Mouse (Mus musculus) c-Kit-positive CD71-positive TER-119-negative erythroid progenitor cells, embryonic 14.5 days (primary cell): ENCODE data around the gene Dclk2.

Source experiments
- DNase-seq: peaks from one replicate; pipeline ENCODE4 v3.0.0-alpha.2; 2013; ENCODE audit warnings: low read depth

The Dclk2 gene

GRCm38 (mm10) chr3:86797871-86798460 lies 122.7 kb downstream of the Dclk2 start:
- no peak for DNase-seq

GRCm38 (mm10) chr3:86796716-86797115 lies 123.9 kb downstream of the Dclk2 start:
- DNase-seq, result peak; percentile 37

- DNase-seq, result no peak
Observed at GRCm38 (mm10) chr3:86793720-86794191, 126.9 kb downstream of the Dclk2 start.

DNA sequence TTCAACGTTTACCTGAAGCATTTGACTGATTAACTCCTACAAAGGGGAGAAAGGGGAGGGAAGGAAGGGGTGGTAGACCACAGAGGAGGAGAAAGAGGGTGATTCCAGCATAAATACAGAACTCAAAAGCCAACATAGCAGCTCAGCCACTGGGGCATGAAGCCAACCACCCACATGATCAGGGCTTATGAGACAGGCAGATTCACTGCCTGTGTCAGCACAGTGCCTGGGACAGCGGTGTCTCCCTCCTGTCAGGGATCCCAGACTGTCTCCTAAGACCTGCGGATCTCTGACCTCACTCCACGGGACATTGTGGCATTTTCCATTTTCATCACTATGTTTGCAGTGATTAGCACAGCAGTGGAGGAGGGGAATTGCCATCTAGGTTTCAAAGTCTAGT lies 127.4 kb downstream of the Dclk2 start:
- no peak for DNase-seq

GRCm38 (mm10) chr3:86789752-86790151 lies 130.9 kb downstream of the Dclk2 start:
- DNase-seq, result no peak

GRCm38 (mm10) chr3:86788711-86789110 lies 131.9 kb downstream of the Dclk2 start:
- DNase-seq, result peak; percentile 60

- no peak for DNase-seq
Observed at GRCm38 (mm10) chr3:86787423-86788123, 133.1 kb downstream of the Dclk2 start.

GRCm38 (mm10) chr3:86786845-86787351 lies 133.8 kb downstream of the Dclk2 start:
- DNase-seq, result no peak

- no peak for DNase-seq
Observed at GRCm38 (mm10) chr3:86786280-86786679, 134.4 kb downstream of the Dclk2 start.

- DNase-seq, result no peak
Observed at GRCm38 (mm10) chr3:86784930-86785329, 135.7 kb downstream of the Dclk2 start.

GRCm38 (mm10) chr3:86784051-86784450 lies 136.6 kb downstream of the Dclk2 start:
- DNase-seq, result no peak

- no peak for DNase-seq
Observed at GRCm38 (mm10) chr3:86779704-86780103, 140.9 kb downstream of the Dclk2 start.

- DNase-seq, result no peak
Observed at GRCm38 (mm10) chr3:86775444-86775828, 145.2 kb downstream of the Dclk2 start.

- DNase-seq, result no peak
Observed at GRCm38 (mm10) chr3:86774566-86775443, 145.8 kb downstream of the Dclk2 start.

GRCm38 (mm10) chr3:86768969-86769368 lies 151.7 kb downstream of the Dclk2 start:
- no peak for DNase-seq

- no peak for DNase-seq
Observed at GRCm38 (mm10) chr3:86768553-86768952, 152.1 kb downstream of the Dclk2 start.

DNA sequence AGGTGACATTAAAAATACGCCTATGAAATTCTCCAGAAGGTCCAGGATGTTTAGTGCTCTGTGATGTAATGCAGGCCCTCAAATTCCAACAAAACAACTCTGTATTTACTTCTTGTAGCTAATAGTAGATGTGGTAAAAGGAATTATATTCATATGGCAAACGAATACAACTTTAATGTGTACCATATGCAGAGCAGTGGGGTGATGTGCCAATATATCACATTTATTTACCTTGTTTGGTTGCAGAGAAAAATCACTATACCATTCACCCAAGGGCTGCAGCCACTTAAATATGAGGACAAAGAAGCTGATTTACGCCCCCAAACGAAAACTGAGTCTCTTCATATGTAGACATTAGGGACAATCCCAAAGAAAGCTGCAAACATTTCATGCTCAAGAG lies 158.2 kb downstream of the Dclk2 start:
- no peak for DNase-seq

DNA sequence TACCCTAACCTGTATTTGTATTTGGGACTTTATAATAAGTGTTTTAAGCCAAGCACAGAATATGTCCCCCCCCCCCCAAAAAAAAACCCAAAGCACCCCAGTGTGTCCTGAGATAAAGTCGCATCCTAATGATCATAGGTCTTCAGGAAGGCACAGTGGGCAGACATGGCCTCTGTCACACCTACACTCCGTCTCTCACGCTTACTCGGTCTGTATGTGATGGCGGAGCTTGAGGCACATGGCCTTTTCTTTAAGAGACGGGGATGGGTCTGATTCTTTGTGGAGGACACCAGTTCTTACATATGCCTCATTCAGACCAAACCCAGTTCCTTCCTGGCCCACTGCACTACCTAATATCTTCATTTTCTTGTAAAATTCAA lies 158.6 kb downstream of the Dclk2 start:
- no peak for DNase-seq

DNA sequence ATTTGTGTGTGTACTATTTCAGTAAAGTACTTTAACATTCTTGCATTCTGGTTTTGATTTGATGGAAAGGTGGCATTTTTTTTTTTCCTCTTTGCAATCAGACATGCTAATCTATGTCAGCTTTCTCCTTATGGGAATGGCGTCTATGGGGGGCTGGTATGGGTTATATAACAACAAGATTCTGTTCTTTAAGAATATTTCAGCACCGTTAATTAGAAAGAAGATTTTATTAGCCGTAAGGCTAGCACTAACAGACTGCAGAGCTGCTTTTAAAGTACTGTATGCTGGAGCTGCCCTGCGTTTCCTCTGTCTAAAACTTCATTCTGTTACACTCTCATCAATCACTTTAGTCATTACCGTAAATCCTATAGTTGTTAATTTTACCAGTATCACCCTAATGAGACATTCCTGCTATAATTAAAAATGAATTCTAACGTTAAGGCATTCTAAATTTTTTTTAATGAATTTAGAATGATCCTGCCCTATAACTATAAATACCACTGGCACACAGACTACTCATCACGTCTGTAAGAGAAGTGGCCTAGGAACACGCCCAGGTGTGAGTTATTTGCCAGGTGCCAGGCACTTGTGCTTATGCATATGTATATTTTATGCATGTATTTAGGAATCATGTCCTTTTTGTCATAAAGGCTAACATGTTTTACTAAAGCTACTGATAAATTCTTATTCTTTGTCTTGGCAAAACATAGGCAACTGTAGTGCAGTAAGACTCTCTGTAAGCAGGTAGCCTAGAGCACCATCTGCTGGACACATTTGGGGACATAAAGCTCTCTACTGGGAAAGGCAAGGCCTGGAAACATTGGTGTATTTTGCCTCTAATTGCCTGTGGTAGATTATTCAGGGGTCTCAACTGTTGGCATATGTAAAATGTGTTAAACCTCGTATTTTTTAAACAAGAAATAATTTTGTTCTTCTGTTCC lies 159.3 kb downstream of the Dclk2 start:
- DNase-seq, result peak; percentile 38

DNA sequence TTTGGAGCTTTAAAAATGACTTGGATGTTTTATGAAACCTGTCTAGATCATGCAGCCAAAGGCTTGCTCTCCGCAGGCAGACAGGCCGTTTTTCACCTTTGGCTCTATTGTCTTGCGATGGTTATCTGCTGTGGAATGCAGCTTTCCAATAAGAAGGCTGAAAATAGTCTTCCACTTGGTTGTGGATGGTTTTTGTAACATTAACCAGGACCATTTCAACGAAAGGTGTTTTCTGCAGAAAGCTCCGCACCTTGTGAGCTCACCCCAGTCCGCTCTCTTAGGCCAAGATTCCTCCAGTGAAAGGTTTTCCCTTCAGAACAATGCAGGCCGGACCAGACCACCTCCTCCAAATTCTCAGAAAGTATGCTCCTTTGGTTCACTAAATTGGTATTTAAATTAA lies 160.2 kb downstream of the Dclk2 start:
- no peak for DNase-seq

GRCm38 (mm10) chr3:86759834-86760233 lies 160.8 kb downstream of the Dclk2 start:
- DNase-seq, result no peak

- DNase-seq, result no peak
Observed at GRCm38 (mm10) chr3:86759383-86759782, 161.3 kb downstream of the Dclk2 start.
